Mouse (Mus musculus) bone marrow macrophage, adult 2 months (primary cell): ENCODE measurements at regions not wholly inside any gene's neighbourhood (a gene's known extent, or its start where the extent isn't known, plus 50 kb on each side); places are given as distances from the start of the nearest gene placed in this dataset.

Source experiments
- CTCF ChIP-seq: IDR thresholded peaks from 2 replicates; pipeline ENCODE4 v1.5.1; 2012; ENCODE audit warnings: low read depth, mild to moderate bottlenecking, low read length, moderate library complexity
- POLR2A ChIP-seq: IDR thresholded peaks from 2 replicates; pipeline ENCODE4 v1.6.1; 2012; ENCODE audit warnings: mild to moderate bottlenecking, low read depth, low read length, borderline replicate concordance

GRCm38 (mm10) chr6:25894454-25895250 is 85.6 kb upstream of the Pot1a start:
- TF ChIP-seq CTCF: no peak
- no peak for TF ChIP-seq POLR2A
